Mouse (Mus musculus): ENCODE data around the gene Sh2b3.
"Not testable (repeated sequence)": the region's sequence is repeated elsewhere in the genome, so short reads cannot be mapped to it uniquely, and the experiment has no call there.

Sh2b3 gene

GRCm38 (mm10) chr5:121837441-121838340 lies at the start of gene Sh2b3:
TSS of gene Sh2b3 (minus strand) at chr5:121837646.
- peak; percentile 79 for DNase-seq

- DNase-seq = no peak
These were observed 45.9 kb upstream of the Sh2b3 start for GRCm38 (mm10) chr5:121883356-121883755.

GRCm38 (mm10) chr5:121879211-121879610 lies 41.8 kb upstream of the Sh2b3 start:
- peak; percentile 57 for DNase-seq

GRCm38 (mm10) chr5:121878703-121879102 lies 41.3 kb upstream of the Sh2b3 start:
- no peak for DNase-seq

GRCm38 (mm10) chr5:121876901-121877300 lies 39.5 kb upstream of the Sh2b3 start:
- no peak for DNase-seq

- DNase-seq = no peak
These were observed 37.6 kb upstream of the Sh2b3 start for GRCm38 (mm10) chr5:121875041-121875440.

- peak; percentile 90 for DNase-seq
These were observed 34.7 kb upstream of the Sh2b3 start for GRCm38 (mm10) chr5:121872158-121872557.

- peak; percentile 73 for DNase-seq
These were observed 34.1 kb upstream of the Sh2b3 start for GRCm38 (mm10) chr5:121871515-121872030.

GRCm38 (mm10) chr5:121870832-121871231 lies 33.4 kb upstream of the Sh2b3 start:
- peak; percentile 43 for DNase-seq

- no peak for DNase-seq
These were observed 30.5 kb upstream of the Sh2b3 start for GRCm38 (mm10) chr5:121867963-121868362.

GRCm38 (mm10) chr5:121864330-121864729 lies 26.9 kb upstream of the Sh2b3 start:
- no peak for DNase-seq

GRCm38 (mm10) chr5:121861964-121862363 lies 24.5 kb upstream of the Sh2b3 start:
- no peak for DNase-seq

- no peak for DNase-seq
These were observed 21.0 kb upstream of the Sh2b3 start for GRCm38 (mm10) chr5:121858427-121858826.

GRCm38 (mm10) chr5:121856740-121857139 lies 19.3 kb upstream of the Sh2b3 start:
- DNase-seq = no peak

- no peak for DNase-seq
These were observed 17.3 kb upstream of the Sh2b3 start for GRCm38 (mm10) chr5:121854768-121855167.

- DNase-seq = peak; percentile 87
These were observed 16.1 kb upstream of the Sh2b3 start for GRCm38 (mm10) chr5:121853368-121854051.

GRCm38 (mm10) chr5:121849478-121850349 lies 12.3 kb upstream of the Sh2b3 start:
- no peak for DNase-seq

- peak; percentile 96 for DNase-seq
These were observed 11.3 kb upstream of the Sh2b3 start, which contains the start of gene Pheta1 for GRCm38 (mm10) chr5:121848743-121849142. TSS of gene Pheta1 (plus strand) at chr5:121848984.

- peak; percentile 77 for DNase-seq
These were observed 10.6 kb upstream of the Sh2b3 start for GRCm38 (mm10) chr5:121848035-121848519.

GRCm38 (mm10) chr5:121847269-121847668 lies 9.8 kb upstream of the Sh2b3 start:
- DNase-seq = not testable (repeated sequence)

- DNase-seq = no peak
These were observed 8.9 kb upstream of the Sh2b3 start for GRCm38 (mm10) chr5:121846322-121846721.

GRCm38 (mm10) chr5:121845361-121845760 lies 7.9 kb upstream of the Sh2b3 start:
- DNase-seq = no peak

Measured in lung, postnatal 10 days (tissue).